In genomic region chr16:34958667-34959066, GRCm38 (mm10) we compare ENCODE assay signal across 8 mouse cellular contexts.
DNase-seq lines count a peak whose midpoint lies in the region; ATAC-seq and TF ChIP-seq lines count a peak whose summit lies in the region.

No protein-coding gene starts in this region.

- H3K9ac ChIP-seq in limb, embryonic 13.5 days: no peak overlapping the region

- H3K4me2 ChIP-seq in limb, embryonic 13.5 days (replicated peaks): peak overlapping the region; percentile 26; the same call in 1 of the 2 replicates

- peak; percentile 86 for ATAC-seq in limb, embryonic 13.5 days (ENCODE audit: low FRiP score, low read depth)

- H3K4me3 ChIP-seq in left cerebral cortex, adult 2 months: no peak overlapping the region
- H3K4me3 ChIP-seq in limb, embryonic 13.5 days: no peak overlapping the region

- intact Hi-C loops in left cerebral cortex, postnatal 4 days (cut with DNase I): no loop called here
- intact Hi-C loops in left cerebral cortex, adult 2 months (cut with DNase I): no loop called here

- H3K27me3 ChIP-seq in limb, embryonic 13.5 days: no peaks in the 10 kb centered on the region

- no peak overlapping the region for H3K27ac ChIP-seq in left cerebral cortex, adult 2 months
- peak overlapping the region; percentile 45; the same call in 1 of the 2 replicates for H3K27ac ChIP-seq in limb, embryonic 13.5 days

- TF ChIP-seq CTCF in left cerebral cortex, adult 2 months (IDR thresholded peaks at IDR 0.05): no peak

- peaks cover 6% of the 10 kb centered on the region; the same call in 1 of the 2 replicates for H3K9me3 ChIP-seq in limb, embryonic 13.5 days

- peaks cover 7% of the 10 kb centered on the region; the same call in 1 of the 2 replicates for H3K36me3 ChIP-seq in limb, embryonic 13.5 days

- H3K4me1 ChIP-seq in limb, embryonic 13.5 days: peaks cover 65% of the 10 kb centered on the region

- DNase-seq in left cerebral cortex, postnatal 4 days: peak; percentile 66
- no peak for DNase-seq in left cerebral cortex, adult 2 months (ENCODE audit: extremely low spot score in 1 of 2, low spot score in 2 of 2)
- peak; percentile 60 for DNase-seq in fibroblast of lung, adult 2 months (ENCODE audit: low read depth)
- peak; percentile 94 for DNase-seq in heart, postnatal 4 days
- peak; percentile 87 for DNase-seq in ovary, postnatal 36 days (ENCODE audit: low spot score)
- no peak for DNase-seq in thymus, postnatal 0 days (ENCODE audit: low spot score)
- no peak for DNase-seq in cerebellum, adult 18-20 months

- 7% methylated on average over 9 of the region's 9 CpGs for WGBS in limb, embryonic 13.5 days

Comparison
In these comparisons a context has a peak if more than half of its experiments do, and no peak if none do; other contexts are left out.
1. DNase-seq: peak in left cerebral cortex, postnatal 4 days (single experiment), fibroblast of lung, adult 2 months (single experiment), heart, postnatal 4 days (single experiment) and ovary, postnatal 36 days (single experiment); none in left cerebral cortex, adult 2 months (0 of 2), thymus, postnatal 0 days (single experiment) and cerebellum, adult 18-20 months (0 of 2).